Mouse (Mus musculus) heart, adult 2 months (tissue): ENCODE measurements around the gene Amotl1. TPM values are rescaled to one million over a fixed set of nuclear protein-coding genes. Genes with fewer than 3 reads are reported as not detected.

Experiments used
- DNase-seq, 2 experiments: peaks; one replicate each; pipeline ENCODE4 v3.0.0; 2021
- H3K27ac ChIP-seq: fragments of 200-600 bp; 2 replicates; pipeline ENCODE4 v1.8.1; 2022
- H3K27me3 ChIP-seq: fragments of 200-500 bp; 2 replicates; pipeline ENCODE4 v1.6.1; 2012; ENCODE audit warnings: mild to moderate bottlenecking, low read length, inconsistent platforms, mixed read lengths; ENCODE audit not compliant: control insufficient read depth, insufficient read depth
- H3K36me3 ChIP-seq: fragments of 200-500 bp; 2 replicates; pipeline ENCODE4 v1.6.1; 2012; ENCODE audit warnings: low read length, inconsistent platforms; ENCODE audit not compliant: control insufficient read depth, insufficient read depth
- H3K4me1 ChIP-seq: fragments of 200-500 bp; 2 replicates; pipeline ENCODE4 v1.6.1; 2011; ENCODE audit warnings: low read length; ENCODE audit not compliant: control insufficient read depth, insufficient read depth
- H3K4me3 ChIP-seq: fragments of 200-600 bp; 2 replicates; pipeline ENCODE4 v1.8.1; 2022
- H3K79me2 ChIP-seq: fragments of 200-500 bp; replicated peaks from 2 replicates; pipeline ENCODE4 v1.6.1; 2012; ENCODE audit warnings: mild to moderate bottlenecking, inconsistent platforms, low read length, moderate library complexity, mixed read lengths; ENCODE audit not compliant: control insufficient read depth, insufficient read depth
- H3K9ac ChIP-seq: fragments of 200-500 bp; 2 replicates; pipeline ENCODE4 v1.6.1; 2012; ENCODE audit warnings: low read depth, mild to moderate bottlenecking, control low read depth, inconsistent platforms, low read length, mixed read lengths
- CTCF ChIP-seq: fragments of 200-600 bp; IDR thresholded peaks from 2 replicates; pipeline ENCODE4 v1.8.1; 2022; ENCODE audit warnings: antibody characterized with exemption, mild to moderate bottlenecking, moderate library complexity
- EP300 ChIP-seq: fragments of 200-500 bp; IDR thresholded peaks from 2 replicates; pipeline ENCODE4 v1.6.1; 2011; ENCODE audit warnings: low read depth, low read length, control low read depth; ENCODE audit not compliant: insufficient read depth
- POLR2A ChIP-seq: fragments of 200-500 bp; IDR thresholded peaks from 2 replicates; pipeline ENCODE4 v1.6.1; 2011; ENCODE audit warnings: mild to moderate bottlenecking, low read depth, low read length, control low read depth; ENCODE audit not compliant: insufficient read depth
- WGBS: fragments of 180-500 bp; shearing (Covaris S2); methylation state at CpG from one replicate; pipeline ENCODE4 v1.1.7; 2018; 5-methylcytosine and 5-hydroxymethylcytosine counted together
- intact Hi-C: fragments of 180-260 bp; cut with DNase I; formaldehyde crosslinking; loops from one replicate; pipeline ENCODE4 v1.15.1; 2025
- polyA plus RNA-seq: library from polyadenylated mRNA; depleted of rRNA; stranded (reverse); fragments of >200 nt; gene quantifications from 2 replicates; pipeline ENCODE4 v1.2.3, GENCODE M21; 2012
- total RNA-seq, 2 experiments: library from RNA; stranded (reverse); gene quantifications; 2 replicates each; pipeline ENCODE4 v1.2.3; 2021

Gene Amotl1
- total and polyA plus RNA-seq, 3 experiments, result 27.4 to 59.5 (median 58.3) TPM

DNA sequence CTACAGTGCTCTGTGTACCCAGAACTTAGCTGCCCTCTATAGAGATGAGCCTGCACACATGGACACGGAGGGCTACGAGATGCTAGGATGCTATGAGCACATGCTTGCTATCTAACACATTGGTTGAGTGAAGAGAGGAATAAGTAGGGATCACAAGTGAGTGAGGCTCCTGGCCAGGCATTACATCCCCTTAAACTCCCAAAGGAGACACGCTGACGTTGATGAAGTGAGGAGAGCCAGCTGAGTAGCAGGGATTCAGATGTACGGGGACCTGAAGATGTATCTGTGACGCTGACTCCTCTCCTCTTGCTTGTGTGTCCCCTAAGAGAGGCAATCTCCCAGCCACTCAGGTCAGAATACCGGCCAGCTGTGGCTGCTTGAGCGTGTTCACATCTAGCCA lies 3.0 kb upstream of the Amotl1 start:
- Histone ChIP-seq H3K9ac (no peak overlapping the region), H3K4me3 (no peak overlapping the region), H3K27me3 (no peaks in the 10 kb centered on the region), H3K27ac (no peak overlapping the region), H3K79me2 (no peaks in the 10 kb centered on the region), H3K4me1 (peaks cover 4% of the 10 kb centered on the region; the same call in 1 of the 2 replicates), H3K36me3 (no peaks in the 10 kb centered on the region)
- intact Hi-C loops, result no loop called here
- DNase-seq, result peak in 1 of 2 experiments; percentile 39
- TF ChIP-seq POLR2A, result no peak
- no peak for TF ChIP-seq EP300
- TF ChIP-seq CTCF, result no peak
- WGBS, result 68% methylated on average over 8 of the region's 8 CpGs

DNA sequence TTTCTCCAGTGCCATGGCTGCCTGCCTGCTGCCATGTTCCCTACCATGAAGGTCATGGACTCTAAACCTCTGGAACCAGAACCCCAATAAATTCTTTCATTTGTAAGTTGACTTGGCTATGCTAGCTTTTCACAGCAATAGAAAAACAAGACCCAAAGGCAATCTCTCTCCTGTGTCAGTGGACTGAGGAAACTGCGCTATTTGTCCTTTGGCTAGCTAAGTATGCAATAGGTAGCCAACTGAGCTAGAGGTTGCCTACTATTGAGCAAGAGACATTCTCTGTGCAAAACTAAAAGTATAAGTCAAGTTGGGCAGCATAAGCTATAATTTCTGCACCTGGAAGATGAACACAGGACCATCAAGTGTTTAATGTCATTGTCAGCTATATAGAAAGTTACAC lies 1.8 kb upstream of the Amotl1 start:
- H3K36me3 ChIP-seq, result no peaks in the 10 kb centered on the region
- no peak for TF ChIP-seq EP300
- no peak for TF ChIP-seq CTCF
- TF ChIP-seq POLR2A, result no peak
- no peak overlapping the region for H3K27ac ChIP-seq
- intact Hi-C loops, result no loop called here
- H3K9ac ChIP-seq, result no peak overlapping the region
- H3K4me3 ChIP-seq, result no peak overlapping the region
- no peaks in the 10 kb centered on the region for H3K27me3 ChIP-seq
- DNase-seq, result no peak
- WGBS, result 96% methylated on average over 1 of the region's 1 CpGs
- H3K79me2 ChIP-seq, result no peaks in the 10 kb centered on the region
- peaks cover 10% of the 10 kb centered on the region for H3K4me1 ChIP-seq

GRCm38 (mm10) chr9:14646061-14646460 lies 1.2 kb upstream of the Amotl1 start:
- Histone ChIP-seq H3K27me3 (no peaks in the 10 kb centered on the region), H3K4me1 (peaks cover 13% of the 10 kb centered on the region), H3K4me3 (no peak overlapping the region), H3K9ac (no peak overlapping the region), H3K27ac (no peak overlapping the region), H3K36me3 (no peaks in the 10 kb centered on the region), H3K79me2 (no peaks in the 10 kb centered on the region)
- TF ChIP-seq EP300, result no peak
- no peak for TF ChIP-seq POLR2A
- no peak for TF ChIP-seq CTCF
- intact Hi-C loops, result no loop called here
- DNase-seq, result no peak
- 68% methylated on average over 3 of the region's 3 CpGs for WGBS

GRCm38 (mm10) chr9:14643328-14643727 lies 1.5 kb downstream of the Amotl1 start:
- Histone ChIP-seq H3K9ac (no peak overlapping the region), H3K36me3 (no peaks in the 10 kb centered on the region), H3K27me3 (no peaks in the 10 kb centered on the region), H3K4me1 (peaks cover 19% of the 10 kb centered on the region), H3K27ac (no peak overlapping the region), H3K4me3 (no peak overlapping the region), H3K79me2 (no peaks in the 10 kb centered on the region)
- TF ChIP-seq EP300 (no peak), POLR2A (no peak), CTCF (no peak)
- DNase-seq, result no peak
- 73% methylated on average over 6 of the region's 6 CpGs for WGBS
- intact Hi-C loops, result loop anchor here (5.0 kb wide), 1 partner anchor 54 kb away; no protein-coding TSS in a partner anchor

DNA sequence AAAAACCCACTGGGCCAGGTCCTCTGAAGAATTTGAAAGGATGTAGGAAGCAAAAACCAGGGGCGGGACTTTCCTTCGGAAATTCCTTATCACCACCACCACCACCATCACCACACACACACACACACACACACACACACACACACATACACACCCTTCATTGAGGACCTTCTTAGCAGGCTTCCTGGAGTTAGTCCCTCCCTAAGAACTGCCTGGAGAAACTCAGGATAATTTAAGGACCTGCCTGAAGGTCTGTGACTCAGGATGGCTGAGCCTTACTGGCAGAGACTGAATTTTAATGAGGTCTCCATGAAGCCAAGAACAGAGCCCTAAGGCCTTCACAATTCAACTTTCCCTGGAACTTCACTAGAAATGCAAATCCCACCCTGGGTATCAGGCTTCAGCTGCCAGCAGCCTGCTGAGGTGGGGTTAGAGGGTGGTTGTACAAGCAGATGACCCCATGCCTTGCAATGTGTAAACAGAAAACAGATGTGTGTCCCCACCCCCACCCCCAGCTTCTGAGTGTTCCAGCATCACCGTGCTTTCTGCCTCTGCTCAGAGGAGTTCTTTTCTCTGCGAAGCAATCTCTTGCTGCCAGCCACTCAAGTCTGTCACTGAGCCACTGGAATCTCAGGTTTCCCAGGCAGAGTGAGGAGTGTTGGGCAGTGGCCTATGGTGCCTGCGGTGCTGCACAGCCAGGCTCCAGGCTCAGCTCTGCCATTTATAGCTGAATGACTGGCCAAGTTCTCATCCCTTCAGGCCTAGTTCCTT lies 2.4 kb downstream of the Amotl1 start:
- intact Hi-C loops, result loop anchor here (5.0 kb wide), 1 partner anchor 55 kb away; no protein-coding TSS in a partner anchor
- 36% methylated on average over 5 of the region's 5 CpGs for WGBS
- H3K9ac ChIP-seq, result no peak overlapping the region

More for the DNA sequence above, 2.4 kb downstream of the Amotl1 start:
- H3K4me1 ChIP-seq, result peaks cover 19% of the 10 kb centered on the region
- peak in 1 of 2 experiments; percentile 44 for DNase-seq
- H3K4me3 ChIP-seq, result no peak overlapping the region
- H3K27ac ChIP-seq, result peak overlapping the region; percentile 80
- TF ChIP-seq POLR2A (no peak), CTCF (no peak), EP300 (0 out of 2 replicates have a peak, but pooled peaks have one; percentile 40)
- H3K36me3 ChIP-seq, result no peaks in the 10 kb centered on the region
- no peaks in the 10 kb centered on the region for H3K27me3 ChIP-seq
- H3K79me2 ChIP-seq, result no peaks in the 10 kb centered on the region
